Mouse (Mus musculus) heart, embryonic 10.5 days (tissue): ENCODE measurements at regions not wholly inside any gene's neighbourhood (a gene's known extent, or its start where the extent isn't known, plus 50 kb on each side); places are given as distances from the start of the nearest gene placed in this dataset.

Experiments
- DNase-seq: peaks from one replicate; pipeline ENCODE4 v3.0.0-alpha.2; 2017; ENCODE audit warnings: low spot score
- H3K27ac ChIP-seq: fragments of 300-500 bp; sonication (generic); 2 replicates; pipeline ENCODE4 v1.5.1; 2016; ENCODE audit warnings: mild to moderate bottlenecking
- H3K27me3 ChIP-seq: fragments of 300-500 bp; sonication (generic); 2 replicates; pipeline ENCODE4 v1.6.1; 2016; ENCODE audit warnings: mild to moderate bottlenecking; ENCODE audit not compliant: poor library complexity, insufficient read depth, severe bottlenecking
- H3K36me3 ChIP-seq: fragments of 300-500 bp; sonication (generic); 2 replicates; pipeline ENCODE4 v1.6.1; 2016; ENCODE audit warnings: mild to moderate bottlenecking, moderate library complexity
- H3K4me1 ChIP-seq: fragments of 300-500 bp; sonication (generic); 2 replicates; pipeline ENCODE4 v1.6.1; 2016; ENCODE audit warnings: mild to moderate bottlenecking
- H3K4me3 ChIP-seq: fragments of 300-500 bp; sonication (generic); 2 replicates; pipeline ENCODE4 v1.5.1; 2016; ENCODE audit warnings: mild to moderate bottlenecking, moderate library complexity
- H3K9me3 ChIP-seq: fragments of 300-500 bp; sonication (generic); 2 replicates; pipeline ENCODE4 v1.6.1; 2016; ENCODE audit warnings: mild to moderate bottlenecking, moderate library complexity
- WGBS: fragments of 180-500 bp; shearing (Covaris S2); methylation state at CpG from one replicate; pipeline ENCODE4 v1.1.7; 2016; 5-methylcytosine and 5-hydroxymethylcytosine counted together

DNA sequence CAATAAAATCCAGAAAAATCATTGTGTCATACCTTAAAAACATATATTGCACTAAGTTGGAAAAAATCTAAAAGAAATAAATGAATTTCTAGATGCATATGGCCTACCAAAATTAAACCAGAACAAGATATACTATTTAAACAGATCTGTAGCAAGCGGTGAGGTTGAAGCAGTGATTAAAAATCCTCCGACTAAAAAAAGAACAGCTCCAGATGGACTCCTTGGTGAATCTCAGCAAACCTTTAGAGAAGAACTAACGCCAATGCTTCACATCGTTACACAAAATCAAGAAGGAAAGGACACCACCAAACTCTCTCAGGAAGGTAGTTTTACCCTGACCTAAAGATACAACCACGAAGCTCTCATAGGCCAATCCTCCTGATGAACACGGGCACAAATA lies 63.9 kb upstream of the Ptgfrn start:
- H3K9me3 ChIP-seq, result no peaks in the 10 kb centered on the region
- no peaks in the 10 kb centered on the region for H3K27me3 ChIP-seq
- H3K27ac ChIP-seq, result no peak overlapping the region
- DNase-seq, result no peak
- WGBS, result 87% methylated on average over 6 of the region's 6 CpGs
- H3K4me3 ChIP-seq, result no peak overlapping the region
- H3K4me1 ChIP-seq, result peaks cover 8% of the 10 kb centered on the region
- H3K36me3 ChIP-seq, result no peaks in the 10 kb centered on the region

DNA sequence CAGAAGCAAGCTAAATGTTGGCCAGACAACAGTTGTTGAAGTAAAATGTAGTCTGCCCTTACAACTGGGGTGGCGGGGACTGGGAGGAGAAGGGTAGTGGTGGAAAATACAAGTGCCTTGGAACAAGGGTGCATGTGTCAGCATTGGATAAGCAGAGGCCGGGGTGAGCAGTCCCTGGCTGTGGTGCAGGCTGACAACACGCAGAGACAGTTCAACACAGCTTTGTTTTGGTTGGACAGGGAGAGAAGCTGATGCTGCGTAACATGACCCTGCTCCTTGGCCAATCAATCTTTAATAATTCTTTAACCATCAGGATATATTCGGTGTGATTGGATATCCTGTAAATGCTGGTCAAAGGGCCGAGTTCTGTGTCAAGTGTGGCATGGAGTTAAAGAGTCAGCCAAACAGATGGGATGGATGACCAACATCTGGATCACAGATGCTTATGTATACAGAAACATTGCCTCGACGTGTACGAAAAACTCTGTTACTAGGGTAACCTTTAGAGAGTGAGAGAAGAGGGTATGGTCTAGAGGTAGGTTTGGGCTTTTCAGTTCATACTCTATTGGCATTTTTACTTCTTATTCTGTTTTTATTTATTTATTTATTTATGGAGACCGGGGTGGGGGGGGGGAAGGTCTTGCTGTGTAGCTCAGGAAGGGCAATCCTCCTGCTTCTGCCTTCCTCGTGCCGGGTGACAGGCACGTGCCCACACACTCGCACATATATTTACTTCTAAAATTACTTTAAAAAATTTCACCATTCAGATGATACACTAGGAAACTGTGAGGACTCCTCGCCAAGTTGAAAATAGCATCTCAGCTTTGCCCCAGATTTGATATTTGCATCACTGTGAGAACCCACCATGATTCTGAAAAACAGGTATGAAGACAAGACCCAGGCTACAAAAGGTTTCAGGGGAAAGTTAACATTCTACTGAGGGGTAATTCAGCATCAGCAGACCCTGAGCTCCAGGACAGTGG lies 60.2 kb upstream of the Ptgfrn start:
- Histone ChIP-seq H3K36me3 (no peaks in the 10 kb centered on the region), H3K9me3 (no peaks in the 10 kb centered on the region), H3K4me3 (no peak overlapping the region), H3K27me3 (no peaks in the 10 kb centered on the region), H3K27ac (no peak overlapping the region), H3K4me1 (peaks cover 24% of the 10 kb centered on the region)
- DNase-seq, result no peak
- 83% methylated on average over 15 of the region's 15 CpGs for WGBS

DNA sequence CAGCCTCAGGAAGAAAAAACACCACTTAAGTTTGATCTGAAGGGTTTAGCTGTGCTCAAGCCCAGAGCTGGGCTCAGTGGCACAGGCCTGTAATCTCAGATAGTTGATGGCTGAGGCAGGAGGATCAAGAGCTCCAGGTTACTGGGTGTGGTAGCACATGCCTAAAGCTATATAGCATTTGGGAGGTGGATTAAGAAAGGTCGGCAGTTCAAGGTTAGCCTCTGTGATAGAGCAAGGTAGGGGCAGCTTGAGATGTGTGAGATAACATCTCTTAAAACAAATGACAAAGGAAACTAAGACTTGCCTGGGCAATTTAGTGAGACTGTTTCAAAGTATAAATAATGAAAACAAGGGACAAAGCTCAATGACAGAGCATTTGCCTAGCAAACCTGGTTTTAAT lies 56.9 kb upstream of the Ptgfrn start:
- WGBS, result 73% methylated on average over 1 of the region's 1 CpGs

DNA sequence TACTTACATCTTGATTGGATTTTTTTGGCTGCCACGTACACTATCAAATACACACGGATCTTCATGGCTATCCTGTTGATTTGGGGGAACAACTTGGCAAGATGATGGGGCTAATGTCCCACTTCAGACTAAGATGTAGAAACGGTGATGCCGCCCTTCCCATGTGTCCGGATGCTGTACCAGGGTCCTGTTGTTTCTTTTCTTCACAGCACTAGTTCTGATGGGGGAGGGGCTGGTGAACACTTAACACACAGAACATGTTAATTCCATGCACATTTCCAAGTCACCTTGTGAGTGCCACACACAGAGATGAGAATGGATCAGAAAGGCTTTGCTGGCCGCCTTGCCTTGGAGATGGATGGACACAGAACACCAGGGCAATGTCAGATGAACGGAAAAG lies 56.5 kb upstream of the Ptgfrn start:
- Histone ChIP-seq H3K4me3 (no peak overlapping the region), H3K27me3 (no peaks in the 10 kb centered on the region), H3K27ac (0 out of 2 replicates have a peak overlapping the region, but pooled peaks have one; percentile 7), H3K36me3 (no peaks in the 10 kb centered on the region), H3K9me3 (no peaks in the 10 kb centered on the region), H3K4me1 (peaks cover 59% of the 10 kb centered on the region)
- peak; percentile 64 for DNase-seq
- WGBS, result 89% methylated on average over 7 of the region's 7 CpGs

More for the DNA sequence above, 56.9 kb upstream of the Ptgfrn start:
- Histone ChIP-seq H3K36me3 (no peaks in the 10 kb centered on the region), H3K9me3 (no peaks in the 10 kb centered on the region), H3K4me1 (peaks cover 54% of the 10 kb centered on the region), H3K27ac (0 out of 2 replicates have a peak overlapping the region, but pooled peaks have one; percentile 7), H3K4me3 (no peak overlapping the region), H3K27me3 (no peaks in the 10 kb centered on the region)
- peak; percentile 27 for DNase-seq

DNA sequence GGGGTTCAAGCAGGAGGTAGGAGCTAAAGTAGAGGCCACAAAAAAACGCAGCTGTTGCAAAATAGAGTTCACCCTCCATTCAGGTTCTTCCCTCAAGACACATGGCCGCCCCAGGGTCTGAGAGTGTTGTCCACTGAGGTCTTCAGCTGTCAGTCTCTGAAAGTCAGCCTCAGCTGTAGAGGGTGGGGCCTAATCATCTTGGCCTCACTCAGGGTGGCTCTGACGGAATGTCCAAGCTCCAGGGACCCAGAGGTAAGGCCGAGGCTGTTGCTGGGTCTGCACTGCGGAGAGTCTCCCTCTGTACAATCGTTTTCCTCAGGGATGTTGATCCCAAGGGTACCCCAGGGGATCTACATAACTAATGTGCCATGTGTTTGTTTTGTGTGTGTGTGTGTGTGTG lies 55.2 kb upstream of the Ptgfrn start:
- no peak for DNase-seq
- 54% methylated on average over 6 of the region's 6 CpGs for WGBS

DNA sequence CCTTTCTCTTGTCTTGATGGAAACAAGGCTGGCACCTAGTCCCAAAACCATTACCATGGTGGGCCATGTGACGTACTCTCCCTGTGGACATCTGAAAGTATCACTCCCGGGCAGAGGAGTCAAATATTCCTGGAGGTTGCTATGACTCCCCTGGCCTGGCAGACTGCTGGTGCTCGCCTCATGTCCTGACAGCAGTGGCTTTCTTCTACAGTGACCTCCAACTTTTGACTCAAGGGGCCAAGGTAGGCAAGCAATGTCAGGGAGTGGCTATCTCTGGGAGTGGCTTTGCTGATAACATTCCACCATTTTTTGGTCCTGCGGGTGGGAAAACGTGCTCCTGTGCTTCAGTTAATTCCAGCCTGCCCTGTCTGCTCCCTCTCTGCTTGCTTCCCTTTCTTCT lies 54.7 kb upstream of the Ptgfrn start:
- Histone ChIP-seq H3K27ac (peak overlapping the region; percentile 49; the same call in 1 of the 2 replicates), H3K9me3 (no peaks in the 10 kb centered on the region), H3K4me3 (no peak overlapping the region), H3K27me3 (no peaks in the 10 kb centered on the region), H3K36me3 (no peaks in the 10 kb centered on the region), H3K4me1 (peaks cover 69% of the 10 kb centered on the region)
- WGBS, result 46% methylated on average over 5 of the region's 5 CpGs
- no peak for DNase-seq

More for the DNA sequence above, 55.2 kb upstream of the Ptgfrn start:
- H3K36me3 ChIP-seq, result no peaks in the 10 kb centered on the region
- no peaks in the 10 kb centered on the region for H3K9me3 ChIP-seq
- H3K4me3 ChIP-seq, result no peak overlapping the region
- H3K27me3 ChIP-seq, result no peaks in the 10 kb centered on the region
- peak overlapping the region; percentile 49 for H3K27ac ChIP-seq
- H3K4me1 ChIP-seq, result peaks cover 71% of the 10 kb centered on the region

DNA sequence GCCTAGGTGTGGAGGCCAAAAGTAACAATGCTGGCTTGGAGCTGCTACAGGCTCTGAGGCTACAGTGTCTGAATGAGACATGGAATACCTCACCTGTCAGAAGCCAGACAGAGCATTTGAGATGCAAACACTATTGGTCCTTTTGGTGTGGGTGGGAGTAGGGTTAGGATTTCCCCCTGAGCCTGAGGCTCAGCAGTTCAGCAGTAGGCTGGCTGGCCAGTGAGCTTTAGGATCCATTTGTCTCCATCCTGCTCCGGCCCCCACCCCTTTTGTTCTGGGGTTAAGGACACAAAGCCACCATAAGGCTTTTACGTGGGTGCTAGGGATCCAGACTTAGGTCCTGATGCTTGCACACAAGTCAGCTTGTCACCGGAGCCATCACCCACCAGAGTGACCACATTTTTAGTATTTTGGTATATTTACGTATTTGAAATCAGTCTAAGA lies 53.9 kb upstream of the Ptgfrn start:
- H3K27me3 ChIP-seq, result no peaks in the 10 kb centered on the region
- no peaks in the 10 kb centered on the region for H3K9me3 ChIP-seq
- DNase-seq, result no peak
- WGBS, result 80% methylated on average over 4 of the region's 4 CpGs
- peak overlapping the region; percentile 23 for H3K27ac ChIP-seq
- peaks cover 65% of the 10 kb centered on the region for H3K4me1 ChIP-seq
- H3K4me3 ChIP-seq, result no peak overlapping the region
- no peaks in the 10 kb centered on the region for H3K36me3 ChIP-seq

DNA sequence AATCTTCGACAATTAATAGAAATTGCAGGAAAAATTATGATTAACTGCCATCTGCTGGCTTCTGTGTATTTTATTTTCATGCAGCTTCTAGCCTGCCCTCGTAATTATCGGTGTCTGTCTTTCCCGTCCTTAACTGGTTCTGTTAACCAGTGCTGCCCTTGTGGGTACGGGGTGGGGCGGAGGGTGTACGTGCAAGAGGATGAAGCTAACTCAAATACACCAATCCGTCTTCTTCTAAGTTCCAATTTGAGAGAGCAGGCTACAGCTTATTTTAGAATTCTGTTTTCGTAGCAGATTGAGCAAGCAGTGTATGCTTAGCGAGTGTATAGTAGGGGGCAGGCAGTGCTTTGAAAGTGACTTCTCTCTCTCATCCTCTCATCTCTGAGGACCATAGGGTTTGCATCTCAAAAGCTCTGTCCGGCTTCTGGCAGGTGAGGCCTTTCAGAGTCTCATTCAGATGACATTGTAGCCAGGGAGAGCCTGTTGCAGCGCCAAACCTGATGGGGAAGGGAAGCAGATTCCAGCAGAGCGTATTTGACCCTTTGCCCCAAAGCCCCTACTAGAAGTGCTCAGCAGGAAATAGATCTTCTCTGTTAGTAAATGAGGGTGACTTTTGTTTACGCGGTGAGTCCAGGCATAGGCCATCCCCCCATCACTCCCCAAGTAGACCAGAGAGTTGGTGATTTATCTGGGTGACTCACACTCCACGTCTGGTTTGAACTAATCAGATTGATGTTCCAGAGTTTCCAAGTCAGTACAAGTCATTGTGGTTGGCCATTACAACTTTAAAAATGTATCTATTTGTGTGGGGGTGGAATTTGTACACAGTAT lies 53.3 kb upstream of the Ptgfrn start:
- Histone ChIP-seq H3K4me3 (no peak overlapping the region), H3K36me3 (no peaks in the 10 kb centered on the region), H3K9me3 (no peaks in the 10 kb centered on the region), H3K27me3 (no peaks in the 10 kb centered on the region), H3K4me1 (peaks cover 58% of the 10 kb centered on the region), H3K27ac (peak overlapping the region; percentile 86)
- 45% methylated on average over 16 of the region's 16 CpGs for WGBS
- no peak for DNase-seq

DNA sequence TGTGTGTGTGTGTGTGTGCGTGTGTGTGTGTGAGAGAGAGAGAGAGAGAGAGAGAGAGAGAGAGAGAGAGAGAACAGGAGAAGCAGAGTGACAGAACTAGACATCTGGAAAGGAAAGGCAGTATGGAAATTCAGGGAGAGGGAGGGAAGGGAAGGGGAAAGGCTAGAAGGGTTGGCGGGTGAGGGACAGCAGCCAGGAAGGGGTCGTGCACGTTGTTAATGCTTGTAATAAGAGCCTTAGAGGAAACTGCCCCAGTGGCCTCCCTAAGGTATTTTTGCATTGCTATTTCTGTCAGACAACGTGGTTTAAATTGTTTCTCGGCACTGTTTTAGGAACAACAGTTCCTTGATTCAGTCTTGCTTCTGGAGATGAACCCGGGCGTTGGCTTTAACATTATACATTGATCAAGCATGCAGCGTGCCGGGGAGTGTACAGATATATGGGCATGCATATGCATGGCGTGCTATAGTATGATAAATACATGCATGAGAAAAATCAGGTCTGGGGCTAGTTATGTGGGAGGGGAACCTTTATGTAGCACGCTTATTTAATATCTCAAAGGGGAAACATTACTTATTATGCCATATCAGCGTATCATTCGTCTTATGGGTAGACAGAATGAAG lies 52.6 kb upstream of the Ptgfrn start:
- Histone ChIP-seq H3K36me3 (no peaks in the 10 kb centered on the region), H3K4me1 (peaks cover 53% of the 10 kb centered on the region), H3K27me3 (no peaks in the 10 kb centered on the region), H3K4me3 (no peak overlapping the region), H3K9me3 (no peaks in the 10 kb centered on the region), H3K27ac (peak overlapping the region; percentile 86)
- WGBS, result 50% methylated on average over 14 of the region's 14 CpGs
- peak; percentile 77 for DNase-seq

DNA sequence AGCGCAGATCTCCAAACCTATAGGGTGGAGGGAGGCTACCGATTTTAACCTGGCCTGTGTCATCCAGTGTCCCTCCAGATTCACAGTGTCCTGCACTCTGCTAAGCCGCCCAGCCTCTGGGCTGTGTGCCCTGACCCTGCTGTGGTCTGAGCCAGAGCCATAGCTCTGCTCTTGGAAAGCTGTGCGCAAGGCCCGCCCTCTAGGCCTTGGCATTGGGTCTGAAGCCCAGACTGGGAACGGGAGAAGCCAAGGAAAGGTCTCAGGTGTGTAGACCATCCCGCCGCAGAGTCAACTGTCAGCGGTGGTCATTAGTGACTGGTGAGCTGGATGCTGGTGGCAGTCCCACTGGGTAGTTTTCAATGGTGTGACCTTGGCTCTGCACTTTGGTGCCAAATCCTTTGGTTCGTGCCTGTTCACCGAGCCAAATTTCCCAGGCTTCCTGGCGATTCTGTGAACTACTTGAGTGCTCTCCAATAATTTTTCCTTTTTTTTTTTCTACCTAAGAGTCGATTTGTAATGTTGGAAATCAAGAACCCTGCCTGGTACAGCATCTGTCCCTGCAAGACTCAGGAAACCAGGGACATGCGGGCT lies 52.0 kb upstream of the Ptgfrn start:
- Histone ChIP-seq H3K4me1 (peaks cover 53% of the 10 kb centered on the region), H3K4me3 (peak overlapping the region; percentile 12; the same call in 1 of the 2 replicates), H3K27me3 (no peaks in the 10 kb centered on the region), H3K36me3 (no peaks in the 10 kb centered on the region), H3K27ac (peak overlapping the region; percentile 86), H3K9me3 (no peaks in the 10 kb centered on the region)
- DNase-seq, result peak; percentile 75
- 47% methylated on average over 14 of the region's 14 CpGs for WGBS

DNA sequence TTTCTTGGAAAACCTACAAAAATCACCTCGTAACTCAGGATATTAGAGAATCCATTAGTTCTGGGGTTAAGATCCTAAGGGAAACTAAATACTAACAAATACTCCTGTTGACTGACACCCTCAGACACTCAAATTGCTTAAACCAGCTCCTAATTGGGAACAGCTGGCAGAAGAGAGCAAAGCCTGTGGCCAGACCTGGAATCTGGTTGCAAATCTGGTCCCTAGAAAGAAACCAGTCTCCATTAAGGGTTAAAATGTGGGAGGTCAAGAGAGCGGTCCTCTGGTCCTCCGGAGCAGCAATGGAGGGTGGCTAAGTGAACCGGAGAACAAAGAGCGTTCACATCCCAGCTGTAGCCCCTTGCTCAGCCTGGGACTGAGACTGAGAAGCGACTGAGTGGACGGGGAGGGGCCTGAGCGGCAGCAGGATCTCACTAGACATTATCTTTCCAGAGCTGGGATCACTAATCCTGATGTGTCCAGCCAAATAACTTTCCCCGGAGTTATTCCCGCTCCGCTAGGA lies 51.4 kb upstream of the Ptgfrn start:
- Histone ChIP-seq H3K4me3 (peak overlapping the region; percentile 12; the same call in 1 of the 2 replicates), H3K36me3 (no peaks in the 10 kb centered on the region), H3K9me3 (no peaks in the 10 kb centered on the region), H3K27me3 (no peaks in the 10 kb centered on the region), H3K27ac (peak overlapping the region; percentile 86), H3K4me1 (peaks cover 56% of the 10 kb centered on the region)
- DNase-seq, result no peak
- 20% methylated on average over 11 of the region's 11 CpGs for WGBS
